Mouse (Mus musculus) right cerebral cortex, postnatal 14 days (tissue): ENCODE measurements around the gene Trim33.
A peak's percentile ranks its signal among the peaks of the same experiment; 100 is the strongest.

ENCODE experiments used
- DNase-seq: peaks from one replicate; pipeline ENCODE4 v3.0.0; 2022

Gene Trim33

GRCm38 (mm10) chr3:103401342-103402098 is 122.4 kb downstream of the Trim33 start:
- DNase-seq, result peak; percentile 60

GRCm38 (mm10) chr3:103402212-103402611 is 123.1 kb downstream of the Trim33 start:
- DNase-seq, result no peak

DNA sequence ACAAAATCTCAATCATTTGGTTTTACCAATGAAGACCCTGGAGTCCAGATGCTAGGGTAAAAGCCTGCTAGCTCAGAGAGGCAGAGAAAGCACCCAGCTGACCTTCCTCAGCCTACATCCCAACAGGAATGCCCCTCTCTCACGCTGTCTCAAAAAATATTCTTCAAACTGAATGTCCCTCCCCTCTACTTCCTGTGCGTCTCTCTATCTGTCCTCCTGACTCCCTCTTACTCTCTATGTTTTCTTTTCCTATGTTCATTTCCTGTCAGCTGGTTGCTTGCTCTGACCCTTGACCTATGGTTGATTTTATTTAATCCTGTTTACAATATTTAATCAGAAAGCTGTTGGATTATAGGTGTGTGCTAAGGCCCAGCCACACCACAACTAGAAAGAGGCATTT is 126.0 kb downstream of the Trim33 start:
- DNase-seq, result no peak

GRCm38 (mm10) chr3:103405871-103406765 is 127.0 kb downstream of the Trim33 start:
- no peak for DNase-seq
